In the genomic region with DNA sequence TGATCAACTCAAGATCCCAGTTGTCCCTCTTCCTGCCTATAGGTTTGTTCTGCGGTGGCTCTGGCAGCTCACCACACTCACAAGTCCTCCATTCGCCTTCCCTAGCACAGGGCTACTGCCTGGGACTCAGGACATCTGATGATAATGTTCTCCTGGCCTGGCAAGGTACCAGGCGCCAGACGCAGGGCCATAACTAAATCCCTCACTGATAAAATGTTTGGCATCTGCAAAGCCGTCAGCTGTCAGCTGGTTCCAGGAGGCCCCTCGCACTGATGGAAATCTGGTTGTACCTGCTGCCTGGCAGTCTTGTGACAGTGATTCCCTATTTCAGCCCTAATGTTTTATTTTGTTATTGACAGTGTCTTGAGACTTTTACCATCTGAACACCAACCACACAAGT, we compare ENCODE assay signal across 17 mouse cellular contexts.
A peak's percentile ranks its signal among the peaks of the same experiment; 100 is the strongest.
DNase-seq lines count a peak whose midpoint lies in the region; ATAC-seq and TF ChIP-seq lines count a peak whose summit lies in the region.
"Had no signal": no experiment of that assay in that cellular context is flagged by ENCODE, and none has a peak within 500 bp of the region (broad histone marks: within the 10 kb centered on the region; RNA-seq: fewer than 3 reads in every experiment).

No protein-coding gene starts in this region.

- no peak for ATAC-seq in cerebellum, adult (ENCODE audit: insufficient number of reproducible peaks, low FRiP score, low TSS enrichment)
- ATAC-seq: inflammation-experienced regulatory T-cells, adult 6 months; lung, postnatal 0 days had no signal

- intact Hi-C loops in heart, postnatal 36 days (cut with DNase I), result loop anchor here (2.0 kb wide), 1 partner anchor 27 kb away; no protein-coding TSS in a partner anchor

- no peak overlapping the region for H3K4me3 ChIP-seq in layer of hippocampus, adult 2 months
- H3K4me3 ChIP-seq: embryonic facial prominence, embryonic 13.5 days; limb, embryonic 12.5 days had no signal

- DNase-seq in cerebellum, adult 11-12 months, result peak; percentile 74
- no peak for DNase-seq in layer of hippocampus, adult 2 months (ENCODE audit: low spot score in 2 of 2)
- DNase-seq in layer of hippocampus, postnatal 36 days, result no peak
- peak; percentile 73 for DNase-seq in cerebellum, adult 9-11 months
- peak; percentile 49 for DNase-seq in heart, postnatal 36 days
- no peak for DNase-seq in thymus, postnatal 36 days
- no peak for DNase-seq in adrenal gland, postnatal 25 days
- DNase-seq: gastrocnemius, postnatal 10 days; kidney, adult 8-10 months; kidney, postnatal 4 days; midbrain, embryonic 14.5 days had no signal

- peak overlapping the region; percentile 69; the same call in 1 of the 2 replicates for H3K27ac ChIP-seq in layer of hippocampus, adult 2 months
- H3K27ac ChIP-seq: embryonic facial prominence, embryonic 13.5 days; limb, embryonic 12.5 days; liver, embryonic 14.5 days had no signal

- TF ChIP-seq CTCF in layer of hippocampus, adult 2 months (conservative IDR thresholded peaks at IDR 0.05), result no peak

Comparison
In these comparisons a context has a peak if more than half of its experiments do, and no peak if none do; other contexts are left out.
1. DNase-seq: peak in cerebellum, adult 11-12 months (single experiment), cerebellum, adult 9-11 months (single experiment) and heart, postnatal 36 days (2 of 2); none in layer of hippocampus, adult 2 months (0 of 2), layer of hippocampus, postnatal 36 days (0 of 2), thymus, postnatal 36 days (0 of 2) and adrenal gland, postnatal 25 days (single experiment).